Mouse (Mus musculus) cerebellum, postnatal 25 days (tissue): ENCODE data around the gene Srrm2.
A peak's percentile ranks its signal among the peaks of the same experiment; 100 is the strongest.

Experiments
- DNase-seq, 2 experiments: peaks; one replicate each; pipeline ENCODE4 v3.0.0; 2021; ENCODE audit warnings: mixed read lengths in 2 of 2

Srrm2 gene

GRCm38 (mm10) chr17:23790269-23791078, at the start of gene Srrm2:
Gene Srrm2 (plus strand): TSS chr17:23790532.
- peak; percentile 74 to 80 for DNase-seq

GRCm38 (mm10) chr17:23740598-23741021, 49.7 kb upstream of the Srrm2 start, which contains the start of gene Paqr4:
Gene Paqr4 (minus strand): TSS chr17:23740867.
- DNase-seq: no peak

- peak in 1 of 2 experiments; percentile 20 for DNase-seq
Observed at GRCm38 (mm10) chr17:23741359-23742209, 48.7 kb upstream of the Srrm2 start.

GRCm38 (mm10) chr17:23742210-23742793, 48.0 kb upstream of the Srrm2 start:
- DNase-seq: peak in 1 of 2 experiments; percentile 56

GRCm38 (mm10) chr17:23742941-23743340, 47.4 kb upstream of the Srrm2 start:
- no peak for DNase-seq

GRCm38 (mm10) chr17:23744076-23744475, 46.3 kb upstream of the Srrm2 start:
- DNase-seq: no peak

- no peak for DNase-seq
Observed at GRCm38 (mm10) chr17:23744651-23745050, 45.7 kb upstream of the Srrm2 start.

- peak in 1 of 2 experiments; percentile 34 for DNase-seq
Observed at GRCm38 (mm10) chr17:23745301-23746251, 44.8 kb upstream of the Srrm2 start, which contains the start of gene Kremen2. Gene Kremen2 (minus strand): TSS chr17:23745833.

GRCm38 (mm10) chr17:23746311-23746710, 44.0 kb upstream of the Srrm2 start:
- peak in 1 of 2 experiments; percentile 47 for DNase-seq

- DNase-seq: no peak
Observed at GRCm38 (mm10) chr17:23746767-23747166, 43.6 kb upstream of the Srrm2 start.

GRCm38 (mm10) chr17:23747471-23747870, 42.9 kb upstream of the Srrm2 start:
- no peak for DNase-seq

- no peak for DNase-seq
Observed at GRCm38 (mm10) chr17:23748026-23748425, 42.3 kb upstream of the Srrm2 start.

GRCm38 (mm10) chr17:23748631-23749391, 41.5 kb upstream of the Srrm2 start:
- DNase-seq: peak; percentile 66 to 84

- DNase-seq: no peak
Observed at GRCm38 (mm10) chr17:23749400-23750191, 40.7 kb upstream of the Srrm2 start.

- no peak for DNase-seq
Observed at GRCm38 (mm10) chr17:23755689-23756088, 34.6 kb upstream of the Srrm2 start.

GRCm38 (mm10) chr17:23757581-23757980, 32.8 kb upstream of the Srrm2 start:
- DNase-seq: no peak

- peak; percentile 56 to 71 for DNase-seq
Observed at GRCm38 (mm10) chr17:23758801-23759200, 31.5 kb upstream of the Srrm2 start.

GRCm38 (mm10) chr17:23760231-23760630, 30.1 kb upstream of the Srrm2 start:
- no peak for DNase-seq

- no peak for DNase-seq
Observed at GRCm38 (mm10) chr17:23761155-23761554, 29.2 kb upstream of the Srrm2 start.

- DNase-seq: peak; percentile 71 to 83
Observed at GRCm38 (mm10) chr17:23762976-23763375, 27.4 kb upstream of the Srrm2 start.
